Mouse (Mus musculus) neural tube, postnatal 0 days (tissue): ENCODE data around the gene Cdca8. TPM values are rescaled to one million over a fixed set of nuclear protein-coding genes. Genes with fewer than 3 reads are reported as not detected.

Experiments used
- polyA plus RNA-seq: library from polyadenylated mRNA; unstranded; fragments of >200 nt; fragmentation: Nextera tagmentation; extraction: Ambion mirVana; gene quantifications from 2 replicates; pipeline ENCODE4 v1.2.1, GENCODE M21; 2015

Cdca8 gene
- polyA plus RNA-seq: 10.7 and 14.8 TPM in 2 replicates

GRCm38 (mm10) chr4:124939211-124939610 is at the start of gene Cdca8:
Gene Cdca8, minus strand, starts transcription at chr4:124939311.

GRCm38 (mm10) chr4:124985671-124986602 is 46.8 kb upstream of the Cdca8 start, which contains the start of gene Rspo1:
Gene Rspo1, plus strand, starts transcription at chr4:124986430.

GRCm38 (mm10) chr4:124936613-124937471 is 2.3 kb downstream of the Cdca8 start, which contains the start of gene 9930104L06Rik:
Gene 9930104L06Rik, plus strand, starts transcription at chr4:124937048.

GRCm38 (mm10) chr4:124880599-124880998 is 58.5 kb downstream of the Cdca8 start, which contains the start of gene Epha10:
Gene Epha10, plus strand, starts transcription at chr4:124880899.

Other genes with a start within 250 kb of the Cdca8 start
- gene Utp11, start 245.7 kb downstream of the Cdca8 start, polyA plus RNA-seq: 37.8 and 40.0 TPM in 2 replicates
- 2.6 and 2.8 TPM in 2 replicates for gene Fhl3, start 238.6 kb downstream of the Cdca8 start, polyA plus RNA-seq
- 70.4 and 74.0 TPM in 2 replicates for gene Sf3a3, start 224.5 kb downstream of the Cdca8 start, polyA plus RNA-seq
- gene Inpp5b, start 197.5 kb downstream of the Cdca8 start, polyA plus RNA-seq: 13.2 and 19.0 TPM in 2 replicates
- 12.1 and 12.8 TPM in 2 replicates for gene Mtf1, start 137.2 kb downstream of the Cdca8 start, polyA plus RNA-seq
- 42.8 and 47.8 TPM in 2 replicates for gene Yrdc, start 88.6 kb downstream of the Cdca8 start, polyA plus RNA-seq
- gene 1110065P20Rik, start 88.1 kb downstream of the Cdca8 start, polyA plus RNA-seq: 169 and 185 TPM in 2 replicates
- gene Maneal, start 77.1 kb downstream of the Cdca8 start, polyA plus RNA-seq: 12.5 and 13.1 TPM in 2 replicates
- 12.1 and 14.5 TPM in 2 replicates for gene Epha10, start 58.4 kb downstream of the Cdca8 start, polyA plus RNA-seq
- 9.3 and 12.8 TPM in 2 replicates for gene 9930104L06Rik, start 2.3 kb downstream of the Cdca8 start, polyA plus RNA-seq
- gene Rspo1, start 47.1 kb upstream of the Cdca8 start, polyA plus RNA-seq: 1.1 and 1.5 TPM in 2 replicates
- gene Gnl2, start 77.3 kb upstream of the Cdca8 start, polyA plus RNA-seq: 74.0 and 75.1 TPM in 2 replicates
- gene Dnali1, start 126.4 kb upstream of the Cdca8 start, polyA plus RNA-seq: 1.1 and 1.2 TPM in 2 replicates
- gene Snip1, start 127.4 kb upstream of the Cdca8 start, polyA plus RNA-seq: 16.2 and 17.7 TPM in 2 replicates
- 115 and 117 TPM in 2 replicates for gene Meaf6, start 145.8 kb upstream of the Cdca8 start, polyA plus RNA-seq
- 0.24 and 0.30 TPM in 2 replicates for gene Zc3h12a, start 188.5 kb upstream of the Cdca8 start, polyA plus RNA-seq